8 mouse cellular contexts compared by ENCODE assay signal in the genomic region with DNA sequence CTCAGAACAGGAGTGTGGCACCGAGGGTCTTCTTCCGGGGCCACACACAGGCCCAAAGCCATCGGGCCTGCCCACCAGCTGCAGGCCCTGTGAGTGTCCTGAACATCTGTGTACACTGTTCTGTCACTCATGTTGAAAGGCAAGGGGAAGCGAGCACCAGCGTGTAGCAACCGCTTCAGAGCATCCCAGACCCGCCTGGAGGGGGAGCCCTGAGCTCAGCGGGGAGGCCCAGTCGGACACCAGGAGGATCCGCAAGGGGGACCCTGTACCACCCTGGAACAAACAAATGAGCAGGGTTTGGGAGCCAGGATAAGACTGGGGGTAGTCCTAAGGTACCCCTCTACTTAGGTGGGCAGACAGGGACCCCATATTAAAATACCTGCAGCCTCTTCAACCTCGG. TPM values are rescaled to one million over a fixed set of nuclear protein-coding genes. Genes with fewer than 3 reads are reported as not detected.
DNase-seq lines count a peak whose midpoint lies in the region.

No protein-coding gene starts in this region.

- intact Hi-C loops in left cerebral cortex, postnatal 25 days (cut with DNase I), result loop anchor here (5.0 kb wide), 2 partner anchors 44 to 124 kb away; partner anchors contain the start of gene Adssl1
- intact Hi-C loops in left cerebral cortex, postnatal 4 days (cut with DNase I), result no loop called here
- intact Hi-C loops in gastrocnemius, postnatal 36 days (cut with DNase I), result no loop called here

- DNase-seq in adrenal gland, postnatal 10 days, result peak; percentile 57
- no peak for DNase-seq in adrenal gland, adult 18-20 months (ENCODE audit: low spot score in 2 of 2)
- DNase-seq in left cerebral cortex, postnatal 25 days (ENCODE audit: low spot score in 2 of 2), result peak; percentile 38 to 39
- no peak for DNase-seq in left cerebral cortex, postnatal 4 days
- peak; percentile 31 for DNase-seq in ZHBTc4 (ENCODE audit: low read depth, low spot score)
- peak; percentile 50 to 60 for DNase-seq in layer of hippocampus, postnatal 36 days
- DNase-seq in gastrocnemius, postnatal 36 days, result no peak
- no peak for DNase-seq in heart, adult 11 months

RNA-seq across cellular contexts. Expression of gene A530016L24Rik, which starts 9.4 kb away (rescaled TPM):
- 10 to 100 TPM; 16.2 to 22.6 TPM for total RNA-seq in adrenal gland, postnatal 10 days (2021)
- total RNA-seq in adrenal gland, adult 18-20 months (2021), result 100 to 1,000 TPM in 1 of 2 experiments, 10 to 100 TPM in 1; 25.0 to 131 TPM
- total RNA-seq in left cerebral cortex, postnatal 25 days (2021), result under 1 TPM; 0.23 to 0.48 TPM
- under 1 TPM; 0.74 to 0.95 TPM for total RNA-seq in left cerebral cortex, postnatal 4 days (2021)
- under 1 TPM in 1 of 2 experiments, not detected in 1; 0.20 TPM for total RNA-seq in layer of hippocampus, postnatal 36 days (2021)
- 1 to 10 TPM; 1.1 to 1.3 TPM for total RNA-seq in gastrocnemius, postnatal 36 days (2021)

RNA-seq across cellular contexts. Expression of gene Tmem179, which starts 17.9 kb away (rescaled TPM):
- total RNA-seq in adrenal gland, postnatal 10 days (2021), result 1 to 10 TPM; 4.8 to 6.8 TPM
- 1 to 10 TPM; 6.5 to 8.5 TPM for total RNA-seq in adrenal gland, adult 18-20 months (2021)
- total RNA-seq in left cerebral cortex, postnatal 25 days (2021), result 100 to 1,000 TPM; 131 to 133 TPM
- total RNA-seq in left cerebral cortex, postnatal 4 days (2021), result 10 to 100 TPM; 83.6 to 91.1 TPM
- 100 to 1,000 TPM; 112 to 121 TPM for total RNA-seq in layer of hippocampus, postnatal 36 days (2021)
- total RNA-seq in gastrocnemius, postnatal 36 days (2021), result not detected

Comparison
In these comparisons a context has a peak if more than half of its experiments do, and no peak if none do; other contexts are left out.
1. DNase-seq: peak in adrenal gland, postnatal 10 days (single experiment), left cerebral cortex, postnatal 25 days (2 of 2), ZHBTc4 (single experiment) and layer of hippocampus, postnatal 36 days (2 of 2); none in adrenal gland, adult 18-20 months (0 of 2), left cerebral cortex, postnatal 4 days (single experiment), gastrocnemius, postnatal 36 days (0 of 2) and heart, adult 11 months (single experiment).
2. RNA of gene A530016L24Rik, which starts 9.4 kb away (total RNA-seq): 25.0 to 131 TPM in adrenal gland, adult 18-20 months and 16.2 to 22.6 TPM in adrenal gland, postnatal 10 days; 1.1 to 1.3 TPM in gastrocnemius, postnatal 36 days, 0.74 to 0.95 TPM in left cerebral cortex, postnatal 4 days, 0.23 to 0.48 TPM in left cerebral cortex, postnatal 25 days and 0.20 TPM in layer of hippocampus, postnatal 36 days; every median in the first group is over 4 times any median in the second.
3. RNA of gene Tmem179, which starts 17.9 kb away (total RNA-seq): 131 to 133 TPM in left cerebral cortex, postnatal 25 days, 112 to 121 TPM in layer of hippocampus, postnatal 36 days and 83.6 to 91.1 TPM in left cerebral cortex, postnatal 4 days; 6.5 to 8.5 TPM in adrenal gland, adult 18-20 months, 4.8 to 6.8 TPM in adrenal gland, postnatal 10 days and not detected in gastrocnemius, postnatal 36 days; every median in the first group is over 4 times any median in the second.